Mouse (Mus musculus) CD4-positive, CD25-positive, alpha-beta regulatory T cell, adult 2 months (primary cell): ENCODE measurements around the gene Hcn3.
"Not testable (repeated sequence)": the region's sequence is repeated elsewhere in the genome, so short reads cannot be mapped to it uniquely, and the experiment has no call there.

Experiments
- DNase-seq: peaks from one replicate; pipeline ENCODE4 v3.0.0-alpha.2; 2012; ENCODE audit warnings: low read depth, low spot score

The Hcn3 gene

GRCm38 (mm10) chr3:89181749-89182500, 21.9 kb upstream of the Hcn3 start:
- no peak for DNase-seq

DNA sequence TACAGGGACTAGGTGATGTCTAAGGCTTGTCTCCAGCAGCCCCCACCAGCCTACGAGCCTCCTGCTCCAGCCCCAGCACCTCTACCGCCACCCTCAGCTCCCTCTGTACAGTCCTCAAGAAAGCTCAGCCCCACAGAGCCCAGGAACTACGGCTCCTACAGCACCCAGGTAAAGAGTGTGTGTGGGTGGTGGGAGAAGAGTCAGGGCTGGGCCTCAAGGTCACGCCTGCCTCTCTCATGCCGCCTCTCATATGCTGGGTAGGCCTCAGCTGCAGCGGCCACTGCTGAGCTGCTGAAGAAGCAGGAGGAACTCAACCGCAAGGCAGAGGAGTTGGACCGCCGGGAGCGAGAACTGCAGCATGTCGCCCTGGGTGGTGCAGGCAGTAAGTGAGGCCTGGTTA, 19.1 kb upstream of the Hcn3 start:
- peak; percentile 51 for DNase-seq

DNA sequence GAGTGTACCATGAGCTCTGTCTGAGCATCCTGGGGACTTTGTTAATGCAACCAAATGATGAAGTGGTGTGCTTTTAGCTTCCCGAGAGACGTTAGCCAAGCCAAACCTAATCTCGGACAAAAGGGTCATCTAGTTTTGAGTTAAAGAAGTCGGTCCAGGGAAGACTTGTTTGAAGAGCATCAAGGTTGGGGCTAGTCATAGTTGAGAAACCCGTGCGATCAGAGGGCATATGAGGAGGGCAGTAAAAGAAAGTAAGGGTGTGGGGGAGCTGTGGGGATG, 18.1 kb upstream of the Hcn3 start:
- DNase-seq: no peak

DNA sequence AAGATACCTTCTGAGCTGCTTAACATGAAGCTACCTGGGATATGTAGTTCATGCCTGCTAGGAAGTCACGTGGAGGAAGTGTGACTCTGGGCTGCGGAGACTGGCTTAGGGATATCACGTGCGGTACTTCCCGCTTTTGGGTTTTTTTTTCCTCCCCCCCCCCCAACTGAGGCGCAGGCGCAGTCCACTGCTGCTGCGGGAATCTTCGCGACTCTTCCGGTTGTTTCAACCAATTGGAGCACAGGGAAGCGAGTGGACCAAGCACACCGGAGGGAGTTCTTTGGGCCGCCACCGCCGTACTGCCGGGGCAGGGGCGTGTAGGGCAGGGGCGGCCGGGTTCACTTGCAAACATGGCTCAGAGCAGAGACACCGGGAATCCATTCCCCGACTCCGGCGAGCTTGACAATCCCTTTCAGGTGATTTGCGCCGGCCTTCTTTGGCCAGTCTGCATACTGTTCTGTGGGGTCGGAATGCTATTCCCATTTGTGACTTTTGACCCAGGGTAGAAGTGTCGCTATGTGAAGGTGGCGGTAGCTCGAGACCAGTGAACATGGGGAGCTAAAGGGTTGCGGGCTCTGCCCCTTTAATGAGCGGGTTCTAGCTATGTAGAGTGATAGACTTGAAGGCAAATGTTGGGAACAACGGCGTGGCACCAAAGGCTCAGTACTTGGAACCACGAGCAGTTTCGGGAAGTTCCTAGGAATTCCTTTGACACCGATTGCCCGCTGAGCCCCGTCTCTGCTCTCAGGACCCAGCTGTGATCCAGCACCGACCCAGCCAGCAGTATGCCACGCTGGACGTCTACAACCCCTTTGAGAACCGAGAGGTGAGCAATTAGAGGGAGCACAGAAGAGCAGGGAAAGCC, 17.5 kb upstream of the Hcn3 start, which contains the start of gene Scamp3:
TSS of gene Scamp3 (plus strand) at position 232 of the 865 bp plus-strand sequence.
- peak; percentile 96 for DNase-seq

DNA sequence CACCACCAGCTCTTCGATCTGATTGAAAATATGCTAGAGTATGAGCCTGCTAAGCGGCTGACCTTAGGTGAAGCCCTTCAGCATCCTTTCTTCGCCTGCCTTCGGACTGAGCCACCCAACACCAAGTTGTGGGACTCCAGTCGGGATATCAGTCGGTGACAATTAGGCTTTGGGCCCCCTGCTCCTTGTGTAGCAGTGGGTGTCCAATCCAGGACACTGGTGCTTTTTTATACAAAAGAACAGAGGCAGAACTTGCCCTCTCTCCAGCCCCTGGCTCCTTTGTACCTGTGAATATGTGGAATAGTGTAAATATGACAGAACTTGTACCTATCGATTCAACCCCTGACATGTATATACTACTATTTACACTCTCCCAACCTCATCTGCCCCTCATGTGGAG, 16.4 kb upstream of the Hcn3 start:
- DNase-seq: no peak

- DNase-seq: no peak
These were observed 15.5 kb upstream of the Hcn3 start for GRCm38 (mm10) chr3:89175544-89175943.

DNA sequence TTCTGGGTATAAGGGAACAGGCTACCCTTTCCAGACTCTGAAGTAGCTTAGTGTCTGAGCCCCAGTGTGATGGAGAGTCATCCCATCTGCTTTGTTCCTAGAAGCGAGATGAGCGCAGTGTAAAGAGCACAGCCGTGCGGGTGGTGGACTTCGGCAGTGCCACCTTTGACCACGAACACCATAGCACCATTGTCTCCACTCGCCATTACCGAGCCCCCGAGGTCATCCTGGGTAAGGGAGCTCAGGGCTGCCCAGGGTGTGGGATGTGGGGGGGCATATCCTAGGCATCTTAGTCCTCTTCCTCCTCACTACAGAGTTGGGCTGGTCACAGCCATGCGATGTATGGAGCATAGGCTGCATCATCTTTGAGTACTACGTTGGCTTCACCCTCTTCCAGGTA, 14.8 kb upstream of the Hcn3 start:
- DNase-seq: no peak

DNA sequence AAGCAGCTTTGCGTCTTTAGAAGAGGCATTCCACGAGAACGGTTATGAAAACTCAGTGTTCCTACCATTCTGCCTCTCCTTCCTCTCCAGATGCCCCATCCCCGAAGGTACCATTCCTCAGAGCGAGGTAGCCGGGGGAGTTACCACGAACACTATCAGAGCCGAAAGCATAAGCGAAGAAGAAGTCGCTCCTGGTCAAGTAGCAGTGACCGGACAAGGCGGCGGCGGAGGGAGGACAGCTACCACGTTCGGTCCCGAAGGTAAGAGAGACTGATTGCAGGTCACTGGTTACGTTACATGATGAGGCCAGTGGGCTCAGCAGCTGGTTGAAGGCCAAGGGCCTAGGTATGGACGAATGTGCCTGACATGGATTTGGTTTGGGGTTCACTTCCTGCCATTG, 6.9 kb upstream of the Hcn3 start:
- no peak for DNase-seq

GRCm38 (mm10) chr3:89165268-89165870, 5.4 kb upstream of the Hcn3 start:
- DNase-seq: peak; percentile 32

DNA sequence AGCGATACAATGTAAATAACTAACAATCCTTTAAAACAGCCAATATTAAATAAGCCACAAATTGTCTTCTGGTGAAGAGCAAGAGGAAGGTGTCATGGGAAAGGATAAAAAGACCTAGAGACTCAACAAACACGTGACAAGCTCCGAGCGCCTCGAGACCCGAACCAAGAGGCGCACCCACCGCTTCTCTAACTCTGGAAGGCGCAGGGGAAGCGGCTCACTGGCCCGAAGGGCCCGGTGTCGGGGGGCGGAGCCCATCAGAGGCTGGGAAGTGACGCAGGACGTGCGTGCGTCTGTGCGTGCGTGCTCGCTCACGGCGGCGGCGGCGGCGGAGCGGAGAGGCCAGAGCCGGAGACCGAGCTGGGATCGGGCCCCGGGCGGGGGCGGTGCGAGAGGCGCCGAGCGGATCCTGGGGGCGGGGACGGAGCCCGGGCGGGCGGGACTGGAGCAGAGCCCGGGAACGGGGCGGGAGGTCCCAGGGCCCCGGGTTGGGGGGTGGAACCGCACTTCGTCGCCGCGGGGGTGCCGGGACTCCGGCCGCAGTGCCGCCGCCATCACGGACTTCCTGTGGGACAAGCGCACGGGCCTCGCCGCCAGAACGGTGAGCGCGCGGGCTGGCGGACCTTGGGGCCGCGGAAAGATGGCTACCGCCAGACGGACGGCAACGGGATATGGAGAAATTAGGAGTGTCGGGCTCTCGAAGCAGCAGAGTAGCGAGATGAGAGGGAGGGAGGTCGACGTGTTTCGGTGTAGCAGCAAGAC, 4.7 kb upstream of the Hcn3 start, which contains the start of gene Clk2:
TSS of gene Clk2 (plus strand) at position 290 of the 762 bp plus-strand sequence.
- DNase-seq: peak; percentile 97

GRCm38 (mm10) chr3:89163643-89164245, 3.7 kb upstream of the Hcn3 start:
- DNase-seq: peak; percentile 40

DNA sequence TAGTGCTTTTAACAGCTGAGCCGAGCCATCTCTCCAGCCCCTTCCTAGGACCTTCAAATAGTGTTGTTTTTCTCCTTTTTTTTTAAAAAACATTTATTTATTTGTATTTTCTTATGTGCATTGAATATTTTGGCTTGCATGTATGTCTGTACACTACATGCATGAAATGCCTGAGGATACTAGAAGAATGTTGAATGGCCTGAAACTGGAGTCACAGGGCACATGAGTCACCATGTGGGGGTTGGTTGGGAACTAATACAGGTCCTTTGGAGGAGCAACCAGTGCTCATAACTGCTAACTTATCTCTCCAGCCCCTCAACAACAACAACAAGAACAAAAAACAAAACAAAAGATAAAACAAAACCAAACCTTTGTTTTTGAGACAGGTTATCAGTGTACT, 3.1 kb upstream of the Hcn3 start:
- no peak for DNase-seq

DNA sequence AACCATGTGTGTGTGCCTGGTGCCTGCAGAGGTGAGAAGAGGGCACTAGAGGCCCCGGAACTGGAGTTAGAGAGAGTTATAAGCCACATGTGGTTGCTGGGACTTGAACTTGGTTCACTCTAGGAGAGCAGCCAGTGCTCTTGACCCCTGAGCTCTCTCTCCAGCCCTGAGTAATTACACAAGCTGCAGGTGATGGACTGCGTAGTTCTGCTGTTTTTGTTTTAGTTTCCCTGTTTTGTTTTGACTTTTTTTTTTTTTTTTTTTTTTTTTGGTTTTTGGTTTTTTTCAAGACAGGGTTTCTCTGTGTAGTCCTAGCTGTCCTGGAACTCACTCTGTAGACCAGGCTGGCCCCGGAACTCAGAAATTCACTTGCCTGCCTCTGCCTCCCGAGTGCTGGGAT, 1.8 kb upstream of the Hcn3 start:
- DNase-seq: no peak

DNA sequence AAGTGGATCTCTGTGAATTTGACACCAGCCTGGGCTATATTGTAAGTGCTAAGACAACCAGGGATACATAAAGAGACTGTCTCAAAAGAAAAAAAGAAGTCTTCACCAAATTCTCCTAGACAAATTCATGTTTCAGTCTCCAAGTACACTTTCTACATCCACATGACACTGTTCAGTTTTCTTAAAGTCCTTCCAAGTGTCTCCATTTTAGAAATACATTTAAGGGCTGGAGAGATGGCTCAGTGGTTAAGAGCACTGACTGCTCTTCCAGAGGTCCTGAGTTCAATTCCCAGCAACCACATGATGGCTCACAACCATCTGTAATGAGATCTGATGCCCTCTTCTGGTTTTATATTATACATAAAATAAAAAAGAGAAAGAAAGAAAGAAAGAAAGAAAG, 1.2 kb upstream of the Hcn3 start:
- not testable (repeated sequence) for DNase-seq

DNA sequence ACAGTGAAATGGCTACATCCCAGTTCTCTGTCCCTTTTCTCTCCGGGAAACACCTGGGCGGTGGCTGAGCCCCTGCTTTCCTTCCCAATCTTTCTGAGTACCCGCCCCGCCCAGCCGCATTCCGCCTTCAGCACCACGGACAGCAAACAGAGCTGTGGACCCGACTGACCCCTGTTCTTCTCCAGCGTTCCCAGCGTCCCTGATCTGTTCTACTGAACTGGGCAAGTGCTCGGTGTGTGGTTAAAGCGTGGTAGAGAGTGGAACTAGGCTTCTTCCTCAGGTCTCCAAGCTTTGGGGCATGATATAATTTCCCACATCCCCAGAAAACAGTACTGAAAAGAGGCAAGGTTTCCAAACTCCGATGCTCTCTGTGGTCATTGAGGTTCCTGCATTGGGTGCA, 785 bp downstream of the Hcn3 start:
- DNase-seq: peak; percentile 40

GRCm38 (mm10) chr3:89158651-89159050, 1.3 kb downstream of the Hcn3 start:
- DNase-seq: peak; percentile 12

DNA sequence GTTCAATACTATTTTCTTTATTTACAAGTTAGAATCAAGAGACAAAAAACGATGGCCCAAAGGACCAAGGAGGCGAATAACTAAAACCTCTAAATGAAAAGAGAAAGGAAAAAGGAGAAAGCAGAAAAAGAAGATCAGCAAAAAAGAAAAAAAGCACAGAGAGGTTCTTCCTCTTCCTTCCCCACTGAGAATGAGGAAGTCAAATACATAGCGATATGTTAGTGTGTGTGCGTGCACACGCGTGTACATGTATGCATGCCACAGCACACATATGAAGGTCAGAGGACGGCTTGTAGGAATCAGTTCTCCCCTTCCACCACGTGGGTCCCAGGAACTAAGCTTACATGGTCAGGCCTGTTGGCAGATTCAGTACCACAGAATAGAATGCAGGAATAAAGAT, 3.0 kb downstream of the Hcn3 start:
- no peak for DNase-seq

DNA sequence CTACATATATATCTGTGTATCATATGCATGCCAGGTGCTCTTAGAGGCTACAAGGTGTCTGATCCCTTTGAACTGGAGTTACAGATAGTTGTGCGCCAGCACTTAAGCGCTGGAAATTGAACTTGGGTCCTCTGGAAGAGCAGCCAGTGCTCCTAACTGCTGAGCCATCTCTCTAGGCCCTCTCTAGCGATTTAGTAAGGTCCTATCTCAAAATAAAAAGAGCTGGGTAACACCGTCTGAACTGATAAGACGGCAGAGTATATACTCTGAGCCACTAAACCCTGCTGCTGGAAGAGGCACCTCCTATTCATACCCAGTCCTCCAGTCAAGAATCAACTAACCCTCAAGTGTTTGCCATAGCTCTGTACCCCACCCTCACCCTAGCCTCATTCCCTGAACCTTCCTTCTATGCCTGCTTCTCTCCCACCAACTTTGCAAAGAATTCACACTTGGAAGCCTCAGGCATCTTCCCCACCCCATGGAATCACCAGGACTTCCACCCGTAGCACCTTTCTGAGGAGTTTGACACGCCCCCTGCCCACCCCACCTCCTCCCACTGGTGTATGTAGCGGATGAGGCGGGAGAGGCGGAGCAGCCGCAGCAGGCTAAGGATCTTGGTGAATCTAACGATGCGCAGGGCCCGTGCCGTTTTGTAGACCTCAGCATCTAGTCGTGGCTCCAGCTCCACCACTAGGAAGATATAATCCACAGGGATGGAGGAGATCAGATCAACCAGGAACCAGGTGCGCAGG, 7.7 kb downstream of the Hcn3 start:
- no peak for DNase-seq

DNA sequence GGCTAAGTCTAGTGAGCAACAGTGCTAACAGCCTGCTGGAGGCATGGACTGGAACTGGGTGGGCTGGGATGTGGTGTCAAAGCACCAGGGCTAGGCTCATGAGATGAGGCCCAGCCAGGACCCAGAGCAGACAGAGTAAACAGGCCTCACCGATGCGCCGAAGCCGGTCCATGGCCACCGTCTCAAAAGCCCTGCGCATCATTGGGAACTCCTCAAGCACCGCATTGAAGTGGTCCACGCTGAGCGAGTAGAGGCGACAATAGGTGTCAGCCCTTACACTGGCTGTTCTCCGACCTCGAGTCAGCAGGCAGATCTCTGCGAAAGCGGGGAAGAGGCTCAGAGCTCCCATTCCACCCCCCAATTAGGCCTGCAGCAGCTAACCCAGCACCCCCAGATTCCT, 11.4 kb downstream of the Hcn3 start:
- DNase-seq: no peak

DNA sequence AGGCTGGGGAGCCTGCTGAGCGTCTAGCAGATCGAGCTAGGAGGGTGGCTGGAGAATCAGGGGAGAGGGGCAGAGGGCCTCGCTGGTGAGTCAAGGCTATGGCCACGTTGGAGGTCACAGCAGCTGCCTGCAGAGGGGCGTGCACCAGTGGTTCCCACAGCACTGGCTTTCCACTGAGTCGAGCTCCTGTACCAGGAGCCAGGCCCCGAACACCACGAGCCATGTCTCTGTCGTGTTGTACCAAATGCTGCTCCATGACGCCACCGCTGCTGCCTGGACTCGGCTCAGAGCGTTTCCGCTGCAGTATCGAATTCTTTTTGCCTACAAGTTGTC, 12.1 kb downstream of the Hcn3 start:
- no peak for DNase-seq
